Mouse (Mus musculus): ENCODE data around the gene Psmd13. TPM values are rescaled to one million over a fixed set of nuclear protein-coding genes. Genes with fewer than 3 reads are reported as not detected.
A peak's percentile ranks its signal among the peaks of the same experiment; 100 is the strongest.

Psmd13 gene
- total and polyA plus RNA-seq, 3 experiments = 165 to 215 TPM; not detected in 1

DNA sequence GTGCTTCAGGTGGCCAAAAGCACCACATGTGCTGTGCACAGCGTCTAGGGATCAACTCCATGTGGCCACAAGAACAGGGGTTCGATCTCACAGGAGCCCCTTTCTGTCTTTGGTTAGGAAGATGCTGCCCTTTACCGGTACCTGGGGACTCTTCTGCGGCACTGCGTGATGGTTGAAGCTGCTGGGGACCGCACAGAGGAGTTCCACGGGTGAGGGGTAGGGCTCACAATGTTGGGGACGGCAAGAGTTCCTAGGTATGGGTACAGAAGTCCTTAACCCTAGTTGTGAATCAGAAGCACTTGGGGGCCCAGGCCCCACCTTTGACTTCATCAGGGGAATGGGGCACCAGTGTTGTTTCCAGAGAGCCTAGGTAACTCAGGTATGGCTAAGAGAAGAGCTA is 23.0 kb upstream of the Psmd13 start:
- peaks cover 3 to 19% of the 10 kb centered on the region in 2 experiments; a peak in 3 of 4 replicates for H3K4me1 ChIP-seq (ENCODE audit: control insufficient read depth in 1 of 2, insufficient read depth in 2 of 2, low read length in 2 of 2)
- peaks cover 3 to 8% of the 10 kb centered on the region in 2 experiments for H3K36me3 ChIP-seq (ENCODE audit: control insufficient read depth in 1 of 2, insufficient read depth in 2 of 2, low read length in 2 of 2)
- peak overlapping the region in 1 of 2 experiments; percentile 84; a peak in 1 of 4 replicates for H3K4me3 ChIP-seq (ENCODE audit: control insufficient read depth in 1 of 2, insufficient read depth in 1 of 2, low read depth in 2 of 2, low read length in 2 of 2)
- H3K9ac ChIP-seq (ENCODE audit: control insufficient read depth, low read depth, low read length, poor library complexity, severe bottlenecking) = 0 out of 2 replicates have a peak overlapping the region, but pooled peaks have one; percentile 80
- no peaks in the 10 kb centered on the region for H3K9me3 ChIP-seq (replicated peaks; ENCODE audit: insufficient read depth, low read length)
- no peak for DNase-seq (ENCODE audit: low read depth, low spot score)
- H3K79me2 ChIP-seq (ENCODE audit: control insufficient read depth, insufficient read depth, low read length, poor library complexity) = peaks cover 37% of the 10 kb centered on the region
- no peaks in the 10 kb centered on the region for H3K27me3 ChIP-seq (ENCODE audit: control insufficient read depth in 1 of 2, insufficient read depth in 2 of 2, low read length in 2 of 2)
- no peak for TF ChIP-seq ZMIZ1 (IDR thresholded peaks at IDR 0.05; ENCODE audit: low read depth, low read length)
- no peak for TF ChIP-seq TCF12 (IDR thresholded peaks at IDR 0.05; ENCODE audit: low read depth, low read length)
- no peak for TF ChIP-seq MAX (IDR thresholded peaks at IDR 0.05; ENCODE audit: low read length)
- no peak for TF ChIP-seq MXI1 (IDR thresholded peaks at IDR 0.05; ENCODE audit: low read depth, low read length)
- H3K27ac ChIP-seq (ENCODE audit: control insufficient read depth, low read depth, low read length) = no peak overlapping the region

DNA sequence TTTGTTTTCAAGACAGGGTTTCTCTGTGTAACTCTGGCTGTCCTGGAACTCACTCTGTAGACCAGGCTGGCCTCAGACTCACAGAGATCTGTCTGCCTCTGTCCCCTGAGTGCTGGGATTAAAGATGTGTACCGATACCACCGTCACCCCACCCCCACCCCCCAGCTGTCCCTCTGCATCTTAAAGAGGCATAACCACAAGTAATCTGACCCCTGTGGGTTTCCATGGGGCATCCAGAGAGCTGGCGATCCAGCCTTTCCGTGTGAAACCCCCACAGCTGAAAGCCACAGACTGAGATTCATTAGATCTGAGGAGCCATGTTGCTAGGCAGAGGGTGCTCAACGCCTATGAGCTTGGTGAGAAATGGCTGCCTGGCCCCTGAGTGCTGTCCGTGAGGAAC is 21.8 kb upstream of the Psmd13 start:
- Histone ChIP-seq H3K9me3 (replicated peaks; ENCODE audit: insufficient read depth, low read length) (no peaks in the 10 kb centered on the region), H3K4me3 (ENCODE audit: control insufficient read depth in 1 of 2, insufficient read depth in 1 of 2, low read depth in 2 of 2, low read length in 2 of 2) (no peak overlapping the region), H3K4me1 (ENCODE audit: control insufficient read depth in 1 of 2, insufficient read depth in 2 of 2, low read length in 2 of 2) (peaks cover 3 to 17% of the 10 kb centered on the region in 2 experiments; a peak in 3 of 4 replicates), H3K27me3 (ENCODE audit: control insufficient read depth in 1 of 2, insufficient read depth in 2 of 2, low read length in 2 of 2) (no peaks in the 10 kb centered on the region), H3K36me3 (ENCODE audit: control insufficient read depth in 1 of 2, insufficient read depth in 2 of 2, low read length in 2 of 2) (peaks cover 3 to 8% of the 10 kb centered on the region in 2 experiments), H3K9ac (ENCODE audit: control insufficient read depth, low read depth, low read length, poor library complexity, severe bottlenecking) (no peak overlapping the region), H3K27ac (ENCODE audit: control insufficient read depth, low read depth, low read length) (no peak overlapping the region), H3K79me2 (ENCODE audit: control insufficient read depth, insufficient read depth, low read length, poor library complexity) (peaks cover 30% of the 10 kb centered on the region)
- TF ChIP-seq JUND (IDR thresholded peaks at IDR 0.05; ENCODE audit: low read depth, low read length) (no peak), TBP (IDR thresholded peaks at IDR 0.05; ENCODE audit: low read depth, low read length) (no peak), MAZ (IDR thresholded peaks at IDR 0.05; ENCODE audit: low read depth, low read length) (no peak), EP300 (IDR thresholded peaks at IDR 0.05; ENCODE audit: low read depth in 1 of 2, low read length in 2 of 2) (no peak), ELF1 (IDR thresholded peaks at IDR 0.05; ENCODE audit: low read depth, low read length) (no peak), RAD21 (IDR thresholded peaks at IDR 0.05; ENCODE audit: low read depth, low read length) (no peak), USF2 (IDR thresholded peaks at IDR 0.05; ENCODE audit: borderline replicate concordance in 1 of 2, insufficient read depth in 1 of 2, low read depth in 1 of 2, low read length in 2 of 2) (no peak), NRF1 (IDR thresholded peaks at IDR 0.05; ENCODE audit: insufficient read depth, low read depth, low read length, poor library complexity, severe bottlenecking) (no peak), MAX (IDR thresholded peaks at IDR 0.05; ENCODE audit: low read length) (no peak), RCOR1 (IDR thresholded peaks at IDR 0.05; ENCODE audit: low read depth, low read length) (no peak), SIN3A (IDR thresholded peaks at IDR 0.05; ENCODE audit: low read length) (no peak), CHD2 (IDR thresholded peaks at IDR 0.05; ENCODE audit: low read length) (no peak), MAFK (IDR thresholded peaks at IDR 0.05; ENCODE audit: borderline replicate concordance, low read depth, low read length) (no peak), POLR2AphosphoS5 (IDR thresholded peaks at IDR 0.05; ENCODE audit: borderline replicate concordance, low read depth, low read length) (no peak), MXI1 (IDR thresholded peaks at IDR 0.05; ENCODE audit: low read depth, low read length) (no peak), MYC (IDR thresholded peaks at IDR 0.05; ENCODE audit: low read depth, low read length) (no peak), SMC3 (IDR thresholded peaks at IDR 0.05; ENCODE audit: low read depth, low read length) (no peak)
- DNase-seq (ENCODE audit: low read depth, low spot score) = no peak
